Mouse (Mus musculus): Measurements from ENCODE around the gene Ptbp3.
A peak's percentile ranks its signal among the peaks of the same experiment; 100 is the strongest.

Gene Ptbp3

DNA sequence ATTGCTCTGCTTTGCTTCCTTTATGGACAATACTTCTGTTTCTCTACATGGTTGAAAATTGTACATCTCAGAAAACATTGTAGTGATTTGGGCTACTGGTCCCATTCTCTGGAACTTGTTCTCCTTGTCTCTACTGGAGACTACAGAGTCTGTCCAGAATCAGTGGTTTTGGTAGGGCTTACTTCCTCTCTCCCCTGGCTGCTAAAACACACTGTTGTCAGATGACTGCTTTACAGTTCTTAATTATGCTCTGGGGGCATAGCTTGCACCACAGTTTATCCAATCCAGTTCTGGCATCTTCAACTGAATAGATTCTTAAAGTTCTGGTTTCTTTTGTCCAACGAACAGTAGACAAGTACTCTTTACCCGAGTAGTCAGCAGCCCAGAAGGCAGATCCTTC lies 83.7 kb downstream of the Ptbp3 start:
- no peak for DNase-seq

DNA sequence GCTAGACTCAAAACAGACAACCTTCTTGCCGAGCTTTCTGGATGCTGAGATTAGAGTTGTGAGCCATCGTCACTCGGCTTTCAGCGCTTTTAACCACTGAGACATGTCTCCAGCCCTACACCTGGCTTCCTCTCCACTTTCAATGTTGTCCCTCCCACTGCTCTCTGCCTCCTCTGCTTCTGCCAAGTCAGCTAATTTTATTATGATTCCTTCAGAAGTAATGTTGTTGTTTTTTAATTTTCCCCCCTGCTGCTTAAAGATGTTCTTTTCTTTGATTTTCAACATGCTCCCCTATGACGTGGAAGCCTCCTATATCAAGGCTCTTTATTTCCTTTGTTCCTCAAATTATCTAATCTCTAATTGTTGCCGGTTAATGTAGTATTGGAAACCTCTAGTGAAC lies 84.5 kb downstream of the Ptbp3 start:
- no peak for DNase-seq

DNA sequence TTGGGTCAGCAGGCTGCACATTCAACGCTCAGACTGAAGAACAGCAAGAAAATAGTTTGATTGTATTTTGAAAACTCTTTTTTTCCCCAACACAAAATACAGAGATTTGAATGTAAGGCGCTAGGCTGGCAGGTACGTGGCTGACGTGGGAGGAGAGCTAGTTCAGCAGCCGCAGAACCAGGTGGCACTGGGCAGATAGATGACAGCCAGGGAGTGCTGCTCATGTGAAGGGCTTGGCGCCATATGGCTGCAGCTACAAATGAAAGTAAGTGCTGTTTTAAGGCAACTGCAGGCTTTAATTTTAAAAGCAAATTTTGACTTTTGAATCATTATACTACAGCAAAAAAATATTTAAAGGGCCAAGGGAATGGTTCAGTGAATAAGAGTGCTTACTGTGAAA lies 86.7 kb downstream of the Ptbp3 start:
- no peak for DNase-seq

DNA sequence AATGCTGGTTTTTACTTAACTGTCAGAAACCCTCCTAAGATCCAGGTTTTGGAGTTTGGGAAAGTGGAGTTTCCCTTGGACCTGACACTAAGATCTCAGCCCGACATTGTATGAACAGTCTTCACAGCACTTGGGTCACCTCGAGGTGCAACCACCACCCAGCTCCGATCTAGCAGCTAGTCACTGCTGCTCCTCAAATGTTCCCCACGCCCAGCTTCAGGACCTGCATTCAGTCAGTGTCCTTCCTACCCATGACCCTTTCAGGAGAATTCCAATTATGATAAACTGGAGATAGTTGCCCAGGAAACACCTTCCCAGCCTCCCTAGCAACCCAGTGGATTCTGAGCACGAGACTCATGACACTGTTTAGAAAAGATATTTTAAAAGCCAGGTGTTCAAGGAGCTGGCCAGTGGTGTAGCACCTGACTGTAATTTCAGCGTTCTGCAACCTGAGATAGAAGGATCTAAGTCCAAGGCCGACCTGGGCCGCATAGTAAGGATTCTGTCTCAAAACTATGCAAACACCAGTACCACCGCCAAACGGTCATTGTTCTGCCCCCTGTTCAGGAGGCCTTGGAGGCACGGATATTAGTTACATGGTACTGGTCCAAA lies 87.9 kb downstream of the Ptbp3 start:
- no peak for DNase-seq

DNA sequence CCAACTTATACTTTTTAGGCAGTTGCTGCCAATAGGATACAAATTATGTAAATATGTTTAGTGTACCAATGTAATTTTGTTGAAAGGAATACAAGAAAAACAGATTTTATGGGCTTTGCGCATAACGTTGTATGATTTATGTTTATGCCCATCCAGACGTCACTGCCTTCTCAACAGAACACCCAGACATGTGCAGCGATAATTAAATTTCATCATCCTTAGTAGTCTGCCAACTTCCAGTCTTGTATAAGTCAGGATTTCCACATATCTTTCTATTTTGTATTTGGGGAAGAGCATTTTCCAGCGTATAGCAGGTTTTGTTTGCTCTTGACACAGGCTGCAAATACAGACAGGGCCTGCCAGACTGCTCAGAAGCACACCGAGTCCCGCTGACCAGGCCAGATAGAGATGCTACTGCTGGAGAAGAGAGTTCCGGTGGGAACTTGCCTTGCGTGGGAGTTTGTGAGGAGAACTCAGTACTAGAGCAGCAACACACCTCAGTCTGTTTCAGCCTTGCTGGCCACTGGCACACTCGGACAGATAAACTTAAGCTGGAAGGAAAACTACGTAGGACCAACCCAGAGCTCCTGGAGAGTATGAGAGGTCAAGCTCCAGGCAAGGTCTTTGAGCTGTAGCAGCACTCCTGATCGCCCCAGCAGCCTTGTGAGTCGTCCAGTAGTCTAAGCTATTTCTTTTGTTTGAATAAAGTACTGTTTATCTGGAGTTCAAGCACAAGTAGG lies 89.8 kb downstream of the Ptbp3 start:
- no peak for DNase-seq

DNA sequence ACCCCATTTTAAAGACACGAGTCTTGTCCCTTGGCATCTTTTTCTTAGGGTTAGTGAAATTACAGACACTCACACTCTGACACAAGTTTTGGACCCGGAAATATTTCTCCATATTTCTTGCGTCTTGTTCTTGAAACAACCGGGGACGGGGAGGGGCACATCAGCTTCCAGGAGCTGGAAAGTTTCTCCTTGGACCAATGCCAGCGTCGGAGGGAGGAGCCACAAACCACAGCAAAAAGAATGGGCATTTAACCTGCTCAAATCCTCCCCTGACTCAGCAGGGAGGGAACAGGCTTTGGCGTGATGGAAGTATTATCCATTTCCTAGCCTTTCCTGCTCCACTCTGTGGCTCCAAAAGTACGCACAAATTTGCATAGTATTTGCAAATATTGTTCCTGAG lies 91.2 kb downstream of the Ptbp3 start:
- DNase-seq: peak; percentile 85

DNA sequence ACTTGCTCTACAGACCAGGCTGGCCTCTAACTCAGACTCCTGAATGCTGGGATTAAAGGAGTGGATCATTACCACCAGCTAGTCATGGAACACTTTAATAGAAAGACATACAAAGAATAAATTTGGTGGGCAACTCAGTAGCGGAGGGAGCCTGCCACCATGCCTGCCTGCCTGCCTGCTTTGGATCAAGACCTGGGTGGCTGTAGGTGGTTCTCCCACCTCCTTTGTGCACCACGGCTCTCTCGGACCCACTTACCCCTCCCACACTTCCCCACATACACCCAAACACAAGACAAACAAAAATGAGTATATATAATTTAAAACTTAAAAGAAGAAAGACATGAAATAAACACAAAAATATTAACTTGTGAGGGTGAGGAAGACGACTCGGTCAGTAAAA lies 92.1 kb downstream of the Ptbp3 start:
- no peak for DNase-seq

DNA sequence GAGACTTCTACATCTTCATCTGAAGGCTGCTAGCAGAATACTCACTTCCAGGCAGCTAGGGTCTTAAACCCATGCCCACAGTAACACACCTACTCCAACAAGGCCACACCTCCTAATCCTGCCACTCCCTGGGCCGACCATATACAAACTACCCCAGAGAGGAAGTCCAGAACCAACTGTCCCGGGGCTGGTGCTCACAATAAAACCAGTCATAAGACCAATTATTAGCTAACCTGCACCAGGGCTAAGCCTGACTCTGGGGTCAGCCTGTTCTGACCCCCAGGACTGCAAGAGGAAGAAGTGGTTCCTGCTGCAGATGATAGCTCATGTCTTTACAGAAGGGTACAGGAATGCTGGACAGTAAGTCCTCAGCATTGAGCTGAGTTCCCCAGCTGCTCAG lies 93.7 kb downstream of the Ptbp3 start:
- DNase-seq: no peak

DNA sequence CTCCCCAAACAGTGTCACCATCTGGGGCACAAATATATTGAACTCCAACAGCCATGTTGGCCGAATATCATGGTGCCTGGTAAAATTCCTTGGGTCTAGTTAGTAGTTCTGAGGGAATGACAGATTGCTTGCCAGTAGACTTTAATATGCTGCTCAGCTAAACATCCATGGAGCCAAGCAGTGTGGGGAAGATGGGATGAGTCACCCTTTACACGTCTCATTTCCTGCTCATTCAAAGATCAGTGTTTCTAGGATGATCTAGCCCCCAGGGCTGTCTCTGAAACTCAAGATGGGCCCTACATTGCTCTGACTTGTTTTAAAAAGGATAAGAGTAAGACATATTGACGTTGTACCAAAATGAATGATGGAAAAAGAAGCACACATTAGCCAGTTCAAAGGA lies 95.1 kb downstream of the Ptbp3 start:
- no peak for DNase-seq

DNA sequence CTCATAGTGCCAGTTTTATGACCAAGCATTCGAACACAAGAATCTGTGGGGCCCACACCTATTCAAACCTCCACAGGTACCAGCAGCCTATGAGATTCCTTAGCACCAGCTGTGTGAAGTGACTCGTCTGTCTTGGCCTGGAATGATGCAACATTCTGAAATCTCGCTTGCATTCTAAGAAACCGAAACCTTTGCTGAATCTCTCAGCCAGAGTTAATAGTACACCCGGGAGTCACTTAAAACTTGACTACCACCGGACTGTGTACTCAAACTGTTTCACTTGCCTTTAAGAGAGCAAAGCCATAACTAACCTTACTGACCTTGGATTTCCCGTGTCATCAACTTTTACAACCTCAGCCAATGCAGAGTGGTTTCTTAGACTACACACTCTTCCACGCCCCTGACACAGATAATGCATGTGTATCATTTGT lies 96.6 kb downstream of the Ptbp3 start:
- DNase-seq: no peak

DNA sequence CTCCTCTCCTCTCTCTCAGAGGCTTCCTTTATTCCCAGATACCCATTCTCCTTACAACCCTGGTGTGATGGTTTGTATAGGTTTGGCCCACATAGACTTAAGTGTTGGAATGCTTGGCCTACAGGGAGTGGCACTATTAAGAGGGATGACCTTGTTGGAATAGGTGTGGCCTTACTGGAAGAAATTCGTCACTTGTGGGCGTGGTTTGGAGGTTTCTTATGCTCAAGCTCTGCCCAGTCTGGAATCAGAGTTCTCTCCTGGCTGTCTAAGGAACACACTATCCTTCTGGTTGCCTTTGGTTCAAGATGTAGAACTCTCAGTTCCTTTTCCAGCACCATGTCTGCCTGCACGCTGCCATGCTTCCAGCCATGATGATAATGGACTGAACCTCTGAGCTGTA lies 98.3 kb downstream of the Ptbp3 start:
- DNase-seq: no peak

DNA sequence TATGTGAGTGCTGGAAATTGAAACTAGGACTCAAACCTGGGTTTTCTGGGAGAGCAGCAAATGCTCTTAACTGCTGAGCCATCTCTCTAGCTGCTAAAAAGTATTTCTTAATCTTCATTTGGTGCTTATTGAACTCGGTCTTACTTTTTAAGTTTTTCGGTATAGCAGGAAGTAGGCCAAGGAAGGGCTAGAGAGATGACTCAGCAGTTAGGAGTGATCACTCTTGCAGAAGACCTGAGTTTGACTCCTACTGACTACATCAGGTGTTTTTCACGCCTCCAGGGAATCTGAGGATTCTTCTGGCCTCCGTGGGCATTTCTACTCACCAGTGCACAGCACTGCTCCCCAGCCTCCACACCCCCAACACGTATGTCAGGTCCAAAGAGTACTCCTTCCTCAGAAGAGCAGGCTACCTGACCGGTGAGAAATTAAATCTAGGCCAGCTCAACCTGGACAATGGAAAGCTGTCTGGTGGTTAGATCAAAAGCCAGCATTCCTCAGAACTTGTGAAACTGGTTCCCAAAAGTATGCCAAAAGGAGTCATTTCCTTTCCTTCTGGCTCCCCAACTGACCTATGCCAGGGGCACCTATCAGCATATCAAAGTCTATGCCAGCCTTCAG lies 98.8 kb downstream of the Ptbp3 start:
- DNase-seq: no peak

DNA sequence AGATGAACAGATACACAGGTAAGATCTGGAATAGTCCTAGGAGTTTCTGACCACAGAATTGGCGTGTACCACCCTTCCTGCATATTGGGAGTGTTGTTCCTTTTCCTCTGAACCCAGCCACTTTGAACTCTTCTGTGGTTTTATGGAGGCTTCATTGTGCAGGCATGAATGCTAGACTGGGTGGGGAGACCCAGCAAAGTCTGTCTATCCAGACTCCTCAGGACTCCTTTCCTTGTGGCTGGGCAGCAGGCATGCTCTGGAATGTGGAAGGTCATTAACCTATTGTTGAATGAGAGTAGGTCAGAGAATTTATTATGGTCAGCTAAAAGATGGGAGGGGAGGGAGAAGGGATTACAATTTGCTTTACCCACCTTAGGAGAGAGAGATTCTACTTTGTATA lies 101.9 kb downstream of the Ptbp3 start:
- peak; percentile 43 for DNase-seq

DNA sequence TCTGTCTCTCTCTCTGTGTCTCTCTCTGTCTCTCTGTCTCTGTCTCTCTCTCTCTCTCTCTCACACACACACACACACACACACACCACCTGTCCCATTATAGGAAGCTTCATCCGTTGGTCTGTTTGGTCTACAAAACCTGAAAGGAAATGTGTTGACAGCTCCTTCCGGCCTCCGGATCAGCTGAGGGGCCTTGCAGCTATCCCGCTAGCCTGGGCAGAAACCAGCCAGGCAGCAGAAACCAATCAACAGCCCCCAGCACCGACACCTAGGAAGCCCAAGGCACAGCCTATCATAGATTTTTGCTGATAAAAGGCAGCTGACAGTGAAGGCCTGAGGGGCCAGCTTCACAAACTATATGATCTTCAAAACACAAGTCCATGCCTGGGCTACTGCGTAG lies 103.6 kb downstream of the Ptbp3 start:
- peak; percentile 44 for DNase-seq

DNA sequence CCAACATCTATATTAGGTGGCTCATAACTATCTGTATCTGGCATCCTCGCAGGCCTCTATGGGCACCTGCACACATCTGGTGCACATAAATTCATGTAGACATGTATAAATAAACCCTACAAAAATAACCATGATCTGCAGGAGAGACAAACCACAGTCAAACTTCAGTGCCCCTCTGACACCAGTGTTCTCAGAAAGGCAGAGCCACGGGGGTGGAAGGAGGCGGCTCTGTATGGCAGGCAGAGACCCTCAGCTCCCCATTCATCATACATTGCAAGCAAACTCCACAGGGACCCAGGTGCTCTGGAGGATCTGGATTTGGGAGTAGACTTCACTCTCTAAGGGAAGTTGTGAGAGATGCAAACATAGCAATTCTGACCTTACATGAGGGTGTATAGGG lies 104.2 kb downstream of the Ptbp3 start:
- DNase-seq: no peak

DNA sequence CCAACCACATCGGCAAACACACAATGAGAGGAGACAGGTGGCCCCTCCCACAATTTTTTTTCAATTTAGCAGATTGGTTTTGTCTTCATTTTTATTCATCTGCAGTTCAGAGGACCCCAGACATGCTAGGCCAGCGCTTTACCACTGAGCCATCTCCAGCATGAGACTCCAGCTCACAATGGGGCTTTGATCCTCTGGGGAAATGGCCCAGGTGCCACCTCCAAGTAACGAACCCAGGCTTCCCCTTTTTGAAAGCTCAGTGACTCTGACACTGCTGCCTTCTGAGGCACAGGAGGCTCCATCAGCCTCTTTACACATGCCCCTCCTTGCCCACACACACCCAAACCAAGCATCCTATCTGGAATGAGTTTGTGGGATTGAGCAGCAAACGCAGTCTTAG lies 105.1 kb downstream of the Ptbp3 start:
- DNase-seq: no peak

DNA sequence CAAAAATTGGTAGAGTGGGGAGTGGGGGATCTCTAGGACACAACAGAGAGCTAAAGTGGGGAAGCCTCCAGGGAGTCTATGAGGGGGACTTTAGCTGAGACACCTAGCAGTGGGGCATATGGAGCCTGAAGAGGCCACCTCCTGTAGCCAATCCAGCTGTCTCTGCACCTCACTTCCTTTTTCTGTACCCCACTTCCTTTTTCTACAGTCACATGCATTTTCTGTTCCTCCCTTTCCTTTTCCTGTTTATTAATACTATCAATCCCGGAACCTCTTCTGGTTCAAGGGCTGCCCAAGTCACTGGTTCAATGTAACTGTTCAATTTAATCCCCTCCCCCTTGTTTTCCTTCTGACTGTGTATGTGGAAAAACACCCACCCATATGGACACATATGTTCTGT lies 107.9 kb downstream of the Ptbp3 start:
- no peak for DNase-seq

DNA sequence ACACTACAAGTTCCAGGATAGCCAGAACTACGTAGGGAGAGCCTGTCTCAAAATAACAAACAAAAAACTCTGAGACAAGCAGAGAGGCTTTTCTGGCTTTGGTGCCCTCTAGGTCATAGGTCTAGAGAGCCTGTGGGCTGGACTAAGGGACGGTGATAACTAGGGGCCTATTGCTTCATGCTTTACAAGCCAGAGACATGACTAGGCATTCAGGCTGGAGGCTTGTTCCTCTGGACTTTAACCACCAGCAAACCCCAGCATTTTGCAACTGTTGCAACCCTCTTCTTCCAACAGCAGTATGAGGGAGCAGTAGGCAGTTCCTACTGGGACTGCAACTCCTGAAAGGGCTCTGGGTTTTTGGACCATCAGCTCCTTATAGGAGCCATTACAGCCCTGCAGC lies 109.2 kb downstream of the Ptbp3 start:
- DNase-seq: peak; percentile 22

DNA sequence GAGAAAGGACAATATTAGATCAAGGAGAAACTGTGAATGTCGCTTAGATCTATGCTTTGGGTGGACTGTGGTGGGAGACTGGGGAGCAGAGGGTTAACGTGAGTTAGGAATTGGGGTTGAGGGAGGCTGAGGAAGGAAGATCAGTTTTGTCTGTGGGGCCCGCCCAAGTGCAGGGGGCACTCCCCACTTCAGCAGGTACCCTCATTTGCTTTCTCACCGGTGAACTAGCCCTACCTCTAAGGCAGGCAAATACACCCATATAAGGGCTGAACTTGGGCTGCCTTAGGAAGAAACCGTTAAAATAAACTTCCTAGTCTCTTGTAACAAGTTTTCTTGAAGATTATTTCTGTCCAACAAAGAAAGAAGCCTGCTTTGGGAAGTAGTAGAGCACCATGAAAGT lies 110.1 kb downstream of the Ptbp3 start:
- DNase-seq: no peak

DNA sequence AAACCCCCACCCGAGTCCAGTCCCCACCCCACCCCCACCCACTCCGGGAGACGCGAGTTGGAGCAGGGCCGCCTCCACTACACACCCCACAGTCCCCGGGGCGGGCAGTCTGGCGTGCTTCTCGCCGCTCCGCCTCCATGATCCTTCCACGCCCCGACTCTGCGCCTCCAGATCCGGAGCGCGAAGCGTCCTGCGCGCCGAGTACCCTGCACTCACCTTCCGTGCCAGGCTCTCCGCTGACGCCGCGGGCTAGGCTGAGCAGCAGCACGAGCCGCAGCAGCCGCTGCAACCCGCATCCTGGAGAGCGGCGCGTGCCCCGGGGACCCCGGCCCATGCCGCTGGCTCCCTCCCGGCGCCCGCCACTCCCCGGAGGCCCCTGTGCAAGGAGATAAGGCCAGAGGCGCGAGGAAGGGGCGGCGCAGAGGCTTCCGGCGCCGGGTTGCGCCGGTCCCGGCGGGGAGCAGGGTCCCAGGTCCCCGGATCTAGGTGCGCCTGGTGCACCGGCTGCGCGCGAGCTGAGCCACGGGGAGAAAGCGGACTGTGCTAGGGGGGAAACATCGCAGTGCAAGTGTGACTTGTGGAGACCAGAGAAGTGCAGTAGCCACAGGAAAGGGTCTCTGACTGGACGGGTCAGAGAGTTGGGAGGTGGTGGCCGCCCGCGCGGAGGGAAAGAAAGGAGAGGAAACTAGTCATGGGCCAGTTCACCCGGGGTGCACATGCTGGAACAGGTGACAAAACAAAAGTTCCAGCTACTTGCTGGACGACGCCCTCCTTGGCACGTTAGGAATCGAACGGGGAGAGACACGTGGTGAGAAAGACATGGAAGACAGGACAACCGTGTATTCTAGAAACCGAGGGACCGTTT lies 110.9 kb downstream of the Ptbp3 start, which contains the start of gene Susd1:
Susd1 (minus strand) TSS at position 644 of the 865 bp plus-strand sequence.
- DNase-seq: peak; percentile 82

DNA sequence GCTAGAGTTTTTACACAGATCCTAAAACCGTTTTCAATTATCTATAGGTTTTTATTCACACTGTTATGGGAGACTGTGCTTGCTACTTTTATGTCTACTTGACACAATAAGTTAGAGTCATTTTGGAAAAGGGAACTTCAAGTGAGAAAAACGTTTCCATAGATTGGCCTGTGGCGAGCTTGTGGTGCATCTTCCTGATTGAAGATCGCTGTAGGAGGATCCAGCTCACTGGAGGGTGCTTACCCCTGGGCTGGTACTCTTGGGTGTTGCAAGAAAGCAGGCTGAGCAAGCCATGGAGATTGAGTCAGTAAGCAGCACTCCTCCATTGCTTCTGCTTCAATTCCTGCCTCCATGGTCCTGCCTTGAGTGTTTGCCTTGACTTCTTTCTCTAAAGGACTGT lies 113.2 kb downstream of the Ptbp3 start:
- DNase-seq: no peak

DNA sequence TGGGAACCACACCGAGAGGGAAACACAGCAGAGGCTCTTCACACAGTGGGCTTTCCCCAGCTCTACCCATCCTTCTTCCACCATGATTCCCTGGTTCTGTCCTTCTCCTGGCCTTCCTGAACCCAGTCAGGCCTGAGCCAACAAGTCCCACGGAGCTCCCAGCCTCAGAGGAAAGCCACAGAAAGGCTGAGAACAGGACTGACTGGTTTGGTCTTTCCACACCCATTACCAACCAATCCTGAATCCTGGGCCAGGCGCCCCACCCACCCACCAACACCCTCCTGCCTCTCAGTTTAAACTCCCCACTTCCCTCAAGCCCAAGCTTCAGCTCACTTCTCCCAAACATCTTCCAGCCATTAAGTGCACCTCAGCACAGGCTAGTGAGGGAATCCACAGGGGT lies 115.1 kb downstream of the Ptbp3 start:
- peak; percentile 34 for DNase-seq

DNA sequence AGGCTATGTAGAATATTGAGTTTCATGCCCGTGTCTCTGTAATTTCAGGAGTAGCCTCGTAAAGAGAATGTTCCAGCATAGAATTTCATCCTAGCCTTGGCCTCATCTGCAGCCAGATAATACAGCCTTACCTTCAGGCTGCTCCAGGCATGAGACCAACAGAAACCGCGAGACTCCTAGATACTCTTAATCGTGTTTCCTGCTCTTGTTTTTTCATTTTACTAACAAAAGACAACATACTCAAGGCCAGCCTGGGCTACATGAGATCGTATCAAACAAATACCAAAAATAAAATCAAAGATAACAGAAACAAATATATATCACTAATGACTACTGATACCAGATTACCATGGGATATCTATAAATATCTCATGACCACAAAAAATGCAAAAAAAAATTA lies 120.0 kb downstream of the Ptbp3 start:
- DNase-seq: no peak

Data from kidney, postnatal 10 days (tissue).